Mouse (Mus musculus): ENCODE measurements around the gene Trappc2l. TPM values are rescaled to one million over a fixed set of nuclear protein-coding genes. Genes with fewer than 3 reads are reported as not detected.
"Not testable (repeated sequence)": the region's sequence is repeated elsewhere in the genome, so short reads cannot be mapped to it uniquely, and the experiment has no call there.

Gene Trappc2l
- total RNA-seq, 2 experiments from 2014 or later = 75.6 to 79.9 TPM

- no peak for DNase-seq (ENCODE audit: low spot score in 2 of 2)
These were observed 12.6 kb downstream of the Trappc2l start for GRCm38 (mm10) chr8:122623844-122624642.

- no peak for DNase-seq (ENCODE audit: low spot score in 2 of 2)
These were observed 13.2 kb downstream of the Trappc2l start for GRCm38 (mm10) chr8:122624653-122625052.

- DNase-seq (ENCODE audit: low spot score in 2 of 2) = no peak
These were observed 14.4 kb downstream of the Trappc2l start for GRCm38 (mm10) chr8:122625811-122626210.

- DNase-seq (ENCODE audit: low spot score in 2 of 2) = no peak
These were observed 15.5 kb downstream of the Trappc2l start for GRCm38 (mm10) chr8:122626896-122627295.

- no peak for DNase-seq (ENCODE audit: low spot score in 2 of 2)
These were observed 17.9 kb downstream of the Trappc2l start for GRCm38 (mm10) chr8:122629388-122629787.

GRCm38 (mm10) chr8:122630696-122631095 is 19.3 kb downstream of the Trappc2l start:
- no peak for DNase-seq (ENCODE audit: low spot score in 2 of 2)

- not testable (repeated sequence) for DNase-seq (ENCODE audit: low spot score in 2 of 2)
These were observed 20.7 kb downstream of the Trappc2l start for GRCm38 (mm10) chr8:122632134-122632533.

- no peak for DNase-seq (ENCODE audit: low spot score in 2 of 2)
These were observed 21.8 kb downstream of the Trappc2l start for GRCm38 (mm10) chr8:122633205-122633604.

GRCm38 (mm10) chr8:122635878-122636802 is 24.7 kb downstream of the Trappc2l start:
- no peak for DNase-seq (ENCODE audit: low spot score in 2 of 2)

GRCm38 (mm10) chr8:122636803-122637175 is 25.3 kb downstream of the Trappc2l start:
- DNase-seq (ENCODE audit: low spot score in 2 of 2) = peak in 1 of 2 experiments; percentile 30

- DNase-seq (ENCODE audit: low spot score in 2 of 2) = no peak
These were observed 25.8 kb downstream of the Trappc2l start for GRCm38 (mm10) chr8:122637230-122637629.

- no peak for DNase-seq (ENCODE audit: low spot score in 2 of 2)
These were observed 27.2 kb downstream of the Trappc2l start for GRCm38 (mm10) chr8:122638601-122639000.

- DNase-seq (ENCODE audit: low spot score in 2 of 2) = peak; percentile 53 to 68
These were observed 28.2 kb downstream of the Trappc2l start for GRCm38 (mm10) chr8:122639521-122640248.

GRCm38 (mm10) chr8:122640825-122641224 is 29.4 kb downstream of the Trappc2l start:
- DNase-seq (ENCODE audit: low spot score in 2 of 2) = no peak

- DNase-seq (ENCODE audit: low spot score in 2 of 2) = peak; percentile 64 to 70
These were observed 30.0 kb downstream of the Trappc2l start for GRCm38 (mm10) chr8:122641406-122641805.

- DNase-seq (ENCODE audit: low spot score in 2 of 2) = peak in 1 of 2 experiments; percentile 46
These were observed 30.6 kb downstream of the Trappc2l start for GRCm38 (mm10) chr8:122642071-122642470.

- no peak for DNase-seq (ENCODE audit: low spot score in 2 of 2)
These were observed 32.9 kb downstream of the Trappc2l start for GRCm38 (mm10) chr8:122644175-122644954.

GRCm38 (mm10) chr8:122646337-122646736 is 34.9 kb downstream of the Trappc2l start:
- no peak for DNase-seq (ENCODE audit: low spot score in 2 of 2)

- no peak for DNase-seq (ENCODE audit: low spot score in 2 of 2)
These were observed 36.9 kb downstream of the Trappc2l start for GRCm38 (mm10) chr8:122648192-122648970.
